9 mouse cellular contexts compared by ENCODE assay signal in the genomic region with DNA sequence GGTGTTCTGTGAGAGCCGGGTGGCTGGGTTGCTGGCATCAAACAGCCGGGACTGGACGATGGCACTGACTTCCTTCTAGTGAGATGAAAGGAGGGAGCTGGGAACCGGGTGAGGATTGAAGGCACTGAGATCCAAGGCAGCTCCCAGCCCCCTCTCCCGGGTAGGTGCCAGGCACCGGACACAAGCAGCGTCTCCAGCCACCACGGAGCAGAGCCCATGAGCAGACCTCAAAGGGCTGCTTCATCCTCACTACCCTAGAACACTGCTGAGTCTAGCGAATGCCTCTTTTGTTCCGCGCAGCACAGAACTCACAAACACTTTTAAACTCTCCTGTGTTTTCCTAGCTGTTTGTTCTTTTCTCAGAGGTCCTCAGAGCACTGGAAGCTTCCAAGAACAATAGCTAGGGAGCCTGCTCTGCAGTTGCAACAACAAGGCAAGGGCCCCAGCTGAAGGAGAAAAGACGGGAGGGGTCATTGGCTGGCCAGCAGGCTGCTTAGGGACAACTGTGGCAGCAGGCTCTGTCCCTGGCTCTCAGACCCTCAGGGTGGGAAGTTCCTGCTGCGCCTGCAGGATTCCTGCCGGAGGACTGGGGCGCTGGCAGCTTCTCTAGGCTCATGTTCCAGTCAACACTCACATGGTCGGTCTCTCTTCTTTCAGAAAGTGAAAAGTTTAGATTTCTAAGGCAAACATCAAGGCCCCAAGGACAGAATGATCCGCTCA.
DNase-seq lines count a peak whose midpoint lies in the region; ATAC-seq lines count a peak whose summit lies in the region.
"Had no signal": no experiment of that assay in that cellular context is flagged by ENCODE, and none has a peak within 500 bp of the region (broad histone marks: within the 10 kb centered on the region; RNA-seq: fewer than 3 reads in every experiment).

No protein-coding gene starts in this region.

- no peaks in the 10 kb centered on the region for H3K27me3 ChIP-seq in forebrain, embryonic 11.5 days (ENCODE audit: control insufficient read depth, insufficient read depth, low read length)
- H3K27me3 ChIP-seq in midbrain, embryonic 11.5 days (ENCODE audit: control insufficient read depth, insufficient read depth, low read length), result no peaks in the 10 kb centered on the region
- no peaks in the 10 kb centered on the region for H3K27me3 ChIP-seq in liver, embryonic 11.5 days (replicated peaks; ENCODE audit: control insufficient read depth, insufficient read depth, low read length)
- H3K27me3 ChIP-seq: liver, embryonic 15.5 days had no signal

- 18% methylated on average over 17 of the region's 17 CpGs for WGBS in forebrain, embryonic 11.5 days
- 24% methylated on average over 17 of the region's 17 CpGs for WGBS in midbrain, embryonic 11.5 days
- WGBS in liver, embryonic 11.5 days, result 74% methylated on average over 17 of the region's 17 CpGs

- no peaks in the 10 kb centered on the region for H3K9me3 ChIP-seq in forebrain, embryonic 11.5 days (ENCODE audit: control insufficient read depth, low read length)
- no peaks in the 10 kb centered on the region for H3K9me3 ChIP-seq in midbrain, embryonic 11.5 days (ENCODE audit: control insufficient read depth, low read length)
- H3K9me3 ChIP-seq in liver, embryonic 11.5 days (ENCODE audit: control insufficient read depth, low read length), result no peaks in the 10 kb centered on the region
- H3K9me3 ChIP-seq: liver, embryonic 15.5 days had no signal

- peak overlapping the region; percentile 25; the same call in 1 of the 2 replicates for H3K27ac ChIP-seq in forebrain, embryonic 11.5 days (ENCODE audit: low read depth, low read length)
- H3K27ac ChIP-seq in midbrain, embryonic 11.5 days (ENCODE audit: low read depth, low read length), result no peak overlapping the region; the same call in 1 of the 2 replicates
- no peak overlapping the region for H3K27ac ChIP-seq in liver, embryonic 11.5 days (ENCODE audit: low read depth, low read length)
- H3K27ac ChIP-seq: liver, embryonic 15.5 days had no signal

- no peak for ATAC-seq in forebrain, embryonic 11.5 days (replicated peaks; ENCODE audit: low FRiP score)
- ATAC-seq in midbrain, embryonic 11.5 days (ENCODE audit: low FRiP score), result no peak
- ATAC-seq in liver, embryonic 11.5 days (replicated peaks; ENCODE audit: low FRiP score), result no peak

- no peak overlapping the region for H3K4me2 ChIP-seq in forebrain, embryonic 11.5 days (ENCODE audit: low read depth, low read length, severe bottlenecking)
- H3K4me2 ChIP-seq in midbrain, embryonic 11.5 days, result no peak overlapping the region
- H3K4me2 ChIP-seq in liver, embryonic 11.5 days, result no peak overlapping the region
- H3K4me2 ChIP-seq: liver, embryonic 15.5 days had no signal

- H3K4me1 ChIP-seq in forebrain, embryonic 11.5 days (replicated peaks; ENCODE audit: control insufficient read depth, insufficient read depth, low read length), result peaks cover 9% of the 10 kb centered on the region
- H3K4me1 ChIP-seq in midbrain, embryonic 11.5 days (ENCODE audit: control insufficient read depth, insufficient read depth, low read length), result peaks cover 5% of the 10 kb centered on the region; the same call in 1 of the 2 replicates
- H3K4me1 ChIP-seq in liver, embryonic 11.5 days (replicated peaks; ENCODE audit: control insufficient read depth, insufficient read depth, low read length), result peaks cover 2% of the 10 kb centered on the region; the same call in 1 of the 2 replicates
- H3K4me1 ChIP-seq: liver, embryonic 15.5 days had no signal

- H3K9ac ChIP-seq in forebrain, embryonic 11.5 days (ENCODE audit: low read length), result peak overlapping the region; percentile 32; the same call in 1 of the 2 replicates
- H3K9ac ChIP-seq in midbrain, embryonic 11.5 days (ENCODE audit: low read length), result peak overlapping the region; percentile 9; the same call in 1 of the 2 replicates
- no peak overlapping the region; the same call in 1 of the 2 replicates for H3K9ac ChIP-seq in liver, embryonic 11.5 days (ENCODE audit: low read depth, low read length)
- H3K9ac ChIP-seq: liver, embryonic 15.5 days had no signal

- no peak overlapping the region for H3K4me3 ChIP-seq in forebrain, embryonic 11.5 days (ENCODE audit: low read depth, low read length)
- H3K4me3 ChIP-seq in midbrain, embryonic 11.5 days (ENCODE audit: low read depth, low read length), result no peak overlapping the region
- H3K4me3 ChIP-seq in liver, embryonic 11.5 days (ENCODE audit: low read depth, low read length), result no peak overlapping the region
- H3K4me3 ChIP-seq: liver, embryonic 15.5 days had no signal

- DNase-seq in embryo, embryonic 10 days (ENCODE audit: low spot score), result peak; percentile 34
- no peak for DNase-seq in embryo, embryonic 10.5 days (ENCODE audit: low spot score)
- peak; percentile 41 for DNase-seq in kidney, postnatal 10 days
- no peak for DNase-seq in kidney, postnatal 14 days
- no peak for DNase-seq in forebrain, embryonic 11.5 days (ENCODE audit: low spot score)
- peak; percentile 85 for DNase-seq in midbrain, embryonic 11.5 days (ENCODE audit: low spot score, missing footprints)
- no peak for DNase-seq in liver, embryonic 11.5 days (ENCODE audit: low spot score)
- no peak for DNase-seq in urinary bladder, postnatal 36 days (ENCODE audit: low spot score in 2 of 2)

- H3K36me3 ChIP-seq in forebrain, embryonic 11.5 days (ENCODE audit: control insufficient read depth, insufficient read depth, low read length), result no peaks in the 10 kb centered on the region
- no peaks in the 10 kb centered on the region for H3K36me3 ChIP-seq in midbrain, embryonic 11.5 days (ENCODE audit: control insufficient read depth, insufficient read depth, low read length)
- no peaks in the 10 kb centered on the region for H3K36me3 ChIP-seq in liver, embryonic 11.5 days (ENCODE audit: control insufficient read depth, insufficient read depth, low read length)
- H3K36me3 ChIP-seq: liver, embryonic 15.5 days had no signal

Comparison
In these comparisons a context has a peak if more than half of its experiments do, and no peak if none do; other contexts are left out.
1. DNase-seq: peak in embryo, embryonic 10 days (single experiment), kidney, postnatal 10 days (single experiment) and midbrain, embryonic 11.5 days (single experiment); none in embryo, embryonic 10.5 days (single experiment), kidney, postnatal 14 days (single experiment), forebrain, embryonic 11.5 days (single experiment), liver, embryonic 11.5 days (single experiment) and urinary bladder, postnatal 36 days (0 of 2).